Mouse (Mus musculus): ENCODE data around the gene Hs3st4.

- no peak for TF ChIP-seq CTCF (conservative IDR thresholded peaks at IDR 0.05 in 1 of 2, IDR thresholded peaks at IDR 0.05 in 1 of 2; ENCODE audit: low read depth in 2 of 2, low read length in 2 of 2)
- no peak for TF ChIP-seq ZC3H11A (IDR thresholded peaks at IDR 0.05; ENCODE audit: low read depth, low read length)
- no peak for TF ChIP-seq USF2 (conservative IDR thresholded peaks at IDR 0.05; ENCODE audit: low read depth, low read length)
- no peak for TF ChIP-seq SIN3A (IDR thresholded peaks at IDR 0.05; ENCODE audit: low read length)
- TF ChIP-seq TBP (conservative IDR thresholded peaks at IDR 0.05; ENCODE audit: low read depth, low read length) = no peak
- TF ChIP-seq POLR2A (IDR thresholded peaks at IDR 0.05; ENCODE audit: low read depth, low read length) = no peak
- no peak for TF ChIP-seq PAX5 (IDR thresholded peaks at IDR 0.05; ENCODE audit: low read length)
Observed at GRCm38 (mm10) chr7:124258419-124258818, 275.8 kb downstream of the Hs3st4 start.
